Mouse (Mus musculus): Measurements from ENCODE around the gene Gm43552. TPM values are rescaled to one million over a fixed set of nuclear protein-coding genes. Genes with fewer than 3 reads are reported as not detected.

The Gm43552 gene
- total RNA-seq, 2 experiments from 2014 or later = not detected

GRCm38 (mm10) chr5:65394425-65394824, 98.2 kb downstream of the Gm43552 start:
- intact Hi-C loops (cut with DNase I) = loop anchor here (10.0 kb wide), 1 partner anchor 370 kb away; the partner anchor contains the start of gene N4bp2
- no peak for DNase-seq (ENCODE audit: low spot score in 2 of 2)

- no peak for DNase-seq (ENCODE audit: low spot score in 2 of 2)
- intact Hi-C loops (cut with DNase I) = loop anchor here (1.0 to 10.0 kb wide), 2 partner anchors 56 to 373 kb away; partner anchors contain the start of genes N4bp2 and Rfc1
Observed at GRCm38 (mm10) chr5:65391753-65392152, 100.9 kb downstream of the Gm43552 start.

- intact Hi-C loops (cut with DNase I) = loop anchor here (1.0 to 10.0 kb wide), 2 partner anchors 56 to 374 kb away; partner anchors contain the start of genes N4bp2 and Rfc1
Observed at GRCm38 (mm10) chr5:65390648-65391644, 101.7 kb downstream of the Gm43552 start, which contains the start of the genes Rpl9 and Lias. TSS of gene Rpl9 (minus strand) at chr5:65391444. TSS of gene Lias (plus strand) at chr5:65391497.

GRCm38 (mm10) chr5:65387008-65387867, 105.4 kb downstream of the Gm43552 start:
- no peak for DNase-seq (ENCODE audit: low spot score in 2 of 2)
- intact Hi-C loops (cut with DNase I) = loop anchor here (10.0 kb wide), 1 partner anchor 382 kb away; no protein-coding TSS in a partner anchor

More at GRCm38 (mm10) chr5:65390648-65391644, 101.7 kb downstream of the Gm43552 start, which contains the start of the genes Rpl9 and Lias:
- DNase-seq (ENCODE audit: low spot score in 2 of 2) = peak; percentile 99

GRCm38 (mm10) chr5:65385704-65386103, 106.9 kb downstream of the Gm43552 start:
- DNase-seq (ENCODE audit: low spot score in 2 of 2) = peak in 1 of 2 experiments; percentile 14
- intact Hi-C loops (cut with DNase I) = loop anchor here (10.0 kb wide), 1 partner anchor 381 kb away; no protein-coding TSS in a partner anchor

Other genes with a start within 250 kb of the Gm43552 start
- gene Rfc1, start 157.2 kb downstream of the Gm43552 start, total RNA-seq (2021) = 10 to 100 TPM; 27.8 to 30.3 TPM
- gene Klb, start 144.5 kb downstream of the Gm43552 start, total RNA-seq (2021) = under 1 TPM; 0.28 to 0.53 TPM
- gene Rpl9, start 101.4 kb downstream of the Gm43552 start, total RNA-seq (2021) = 100 to 1,000 TPM; 655 to 668 TPM
- 10 to 100 TPM; 33.3 to 33.4 TPM for gene Lias, start 101.3 kb downstream of the Gm43552 start, total RNA-seq (2021)
- gene Ugdh, start 56.9 kb downstream of the Gm43552 start, total RNA-seq (2021) = 10 to 100 TPM; 23.9 to 29.7 TPM
- 100 to 1,000 TPM; 152 to 164 TPM for gene Smim14, start 44.4 kb upstream of the Gm43552 start, total RNA-seq (2021)
- gene Ube2k, start 44.4 kb upstream of the Gm43552 start, total RNA-seq (2021) = 100 to 1,000 TPM; 125 to 129 TPM
- gene Pds5a, start 205.4 kb upstream of the Gm43552 start, total RNA-seq (2021) = 10 to 100 TPM; 82.4 to 82.9 TPM